Mouse (Mus musculus): Measurements from ENCODE around the gene Fam149b.
"Not testable (repeated sequence)": the region's sequence is repeated elsewhere in the genome, so short reads cannot be mapped to it uniquely, and the experiment has no call there.

Gene Fam149b

GRCm38 (mm10) chr14:20347991-20348541 lies at the start of gene Fam149b, which contains the start of gene Ecd:
Gene Fam149b, plus strand, starts transcription at chr14:20348162.
Gene Ecd, minus strand, starts transcription at chr14:20348121.
- peak; percentile 96 for DNase-seq (ENCODE audit: low read depth, low spot score)

- not testable (repeated sequence) for DNase-seq (ENCODE audit: low read depth, low spot score)
Observed at GRCm38 (mm10) chr14:20305085-20305484, 42.9 kb upstream of the Fam149b start.

- no peak for DNase-seq (ENCODE audit: low read depth, low spot score)
Observed at GRCm38 (mm10) chr14:20315137-20315536, 32.8 kb upstream of the Fam149b start.

GRCm38 (mm10) chr14:20319420-20319819 lies 28.5 kb upstream of the Fam149b start:
- no peak for DNase-seq (ENCODE audit: low read depth, low spot score)

- no peak for DNase-seq (ENCODE audit: low read depth, low spot score)
Observed at GRCm38 (mm10) chr14:20324196-20324595, 23.8 kb upstream of the Fam149b start.

- DNase-seq (ENCODE audit: low read depth, low spot score): no peak
Observed at GRCm38 (mm10) chr14:20328474-20328873, 19.5 kb upstream of the Fam149b start.

- no peak for DNase-seq (ENCODE audit: low read depth, low spot score)
Observed at GRCm38 (mm10) chr14:20331316-20331715, 16.6 kb upstream of the Fam149b start.

- DNase-seq (ENCODE audit: low read depth, low spot score): no peak
Observed at GRCm38 (mm10) chr14:20339415-20339814, 8.5 kb upstream of the Fam149b start.

- DNase-seq (ENCODE audit: low read depth, low spot score): no peak
Observed at GRCm38 (mm10) chr14:20340149-20340548, 7.8 kb upstream of the Fam149b start.

- DNase-seq (ENCODE audit: low read depth, low spot score): no peak
Observed at GRCm38 (mm10) chr14:20340866-20341265, 7.1 kb upstream of the Fam149b start.

- DNase-seq (ENCODE audit: low read depth, low spot score): no peak
Observed at GRCm38 (mm10) chr14:20345885-20346284, 2.1 kb upstream of the Fam149b start.

GRCm38 (mm10) chr14:20347441-20347990 lies 446 bp upstream of the Fam149b start:
- peak; percentile 52 for DNase-seq (ENCODE audit: low read depth, low spot score)

GRCm38 (mm10) chr14:20363230-20363629 lies 15.3 kb downstream of the Fam149b start:
- DNase-seq (ENCODE audit: low read depth, low spot score): no peak

- no peak for DNase-seq (ENCODE audit: low read depth, low spot score)
Observed at GRCm38 (mm10) chr14:20368271-20368670, 20.3 kb downstream of the Fam149b start.

GRCm38 (mm10) chr14:20370798-20371197 lies 22.8 kb downstream of the Fam149b start:
- no peak for DNase-seq (ENCODE audit: low read depth, low spot score)

- no peak for DNase-seq (ENCODE audit: low read depth, low spot score)
Observed at GRCm38 (mm10) chr14:20371854-20372253, 23.9 kb downstream of the Fam149b start.

GRCm38 (mm10) chr14:20377112-20377521 lies 29.2 kb downstream of the Fam149b start:
- DNase-seq (ENCODE audit: low read depth, low spot score): no peak

- DNase-seq (ENCODE audit: low read depth, low spot score): no peak
Observed at GRCm38 (mm10) chr14:20378313-20379061, 30.5 kb downstream of the Fam149b start.

- DNase-seq (ENCODE audit: low read depth, low spot score): no peak
Observed at GRCm38 (mm10) chr14:20379087-20379640, 31.2 kb downstream of the Fam149b start.

GRCm38 (mm10) chr14:20379753-20380430 lies 31.9 kb downstream of the Fam149b start:
- DNase-seq (ENCODE audit: low read depth, low spot score): no peak

GRCm38 (mm10) chr14:20388441-20389129 lies 40.6 kb downstream of the Fam149b start, which contains the start of gene Dnajc9:
Gene Dnajc9, minus strand, starts transcription at chr14:20388910.
- peak; percentile 85 for DNase-seq (ENCODE audit: low read depth, low spot score)
